Mouse (Mus musculus) heart, postnatal 0 days (tissue): ENCODE measurements around the gene AW551984. TPM values are rescaled to one million over a fixed set of nuclear protein-coding genes. Genes with fewer than 3 reads are reported as not detected.

Experiments
- ATAC-seq: fragments of 200-750 bp; cut with Nextera tagmentation; 2 replicates; pipeline ENCODE4 v1.8.0; 2017; ENCODE audit warnings: low read depth, moderate number of reproducible peaks, moderate library complexity; ENCODE audit not compliant: insufficient read depth
- DNase-seq: peaks from one replicate; pipeline ENCODE4 v3.0.0-alpha.2; 2016; ENCODE audit warnings: low spot score
- H3K27ac ChIP-seq: fragments of 300-500 bp; sonication (generic); 2 replicates; pipeline ENCODE4 v1.5.1; 2014; ENCODE audit warnings: low read depth, mild to moderate bottlenecking
- H3K27me3 ChIP-seq: fragments of 300-500 bp; sonication (generic); 2 replicates; pipeline ENCODE4 v1.6.1; 2014; ENCODE audit warnings: low read length, mixed read lengths; ENCODE audit not compliant: control insufficient read depth, insufficient read depth
- H3K36me3 ChIP-seq: fragments of 300-500 bp; sonication (generic); replicated peaks from 2 replicates; pipeline ENCODE4 v1.6.1; 2014; ENCODE audit warnings: low read length, mixed read lengths; ENCODE audit not compliant: control insufficient read depth, insufficient read depth
- H3K4me1 ChIP-seq: fragments of 300-500 bp; sonication (generic); 2 replicates; pipeline ENCODE4 v1.6.1; 2014; ENCODE audit warnings: antibody characterized with exemption; ENCODE audit not compliant: control insufficient read depth, insufficient read depth
- H3K4me2 ChIP-seq: fragments of 300-500 bp; sonication (generic); 2 replicates; pipeline ENCODE4 v1.6.1; 2014; ENCODE audit warnings: low read depth, mild to moderate bottlenecking, low read length, moderate library complexity
- H3K4me3 ChIP-seq: fragments of 300-500 bp; sonication (generic); 2 replicates; pipeline ENCODE4 v1.5.1; 2014; ENCODE audit warnings: low read depth, low read length
- H3K9ac ChIP-seq: fragments of 300-500 bp; sonication (generic); replicated peaks from 2 replicates; pipeline ENCODE4 v1.6.1; 2014; ENCODE audit warnings: low read depth, low read length, mixed read lengths
- H3K9me3 ChIP-seq: fragments of 300-500 bp; sonication (generic); replicated peaks from 2 replicates; pipeline ENCODE4 v1.6.1; 2016; ENCODE audit warnings: low read length; ENCODE audit not compliant: control insufficient read depth
- CTCF ChIP-seq: IDR thresholded peaks from 2 replicates; pipeline ENCODE4 v1.5.1; 2016; ENCODE audit warnings: antibody characterized with exemption, control low read depth, low read depth
- EP300 ChIP-seq: IDR thresholded peaks from 2 replicates; pipeline ENCODE4 v1.6.1; 2016; ENCODE audit warnings: antibody characterized with exemption, low read depth
- WGBS: fragments of 180-500 bp; shearing (Covaris S2); extraction: QIAGEN DNeasy Blood & Tissue Kit; methylation state at CpG from one replicate; pipeline ENCODE4 v1.1.7; 2014; 5-methylcytosine and 5-hydroxymethylcytosine counted together
- polyA plus RNA-seq: library from polyadenylated mRNA; unstranded; fragments of >200 nt; fragmentation: Nextera tagmentation; extraction: Ambion mirVana; gene quantifications from 2 replicates; pipeline ENCODE4 v1.2.1, GENCODE M21; 2015
- total RNA-seq: library from RNA; depleted of rRNA; stranded (reverse); fragments of >200 nt; gene quantifications from 2 replicates; pipeline ENCODE4 v1.2.3, GENCODE M21; 2014; ENCODE audit warnings: low replicate concordance; rRNA removed

The AW551984 gene
- total and polyA plus RNA-seq, 2 experiments from 2014 or later, result 2.2 to 5.6 TPM

DNA sequence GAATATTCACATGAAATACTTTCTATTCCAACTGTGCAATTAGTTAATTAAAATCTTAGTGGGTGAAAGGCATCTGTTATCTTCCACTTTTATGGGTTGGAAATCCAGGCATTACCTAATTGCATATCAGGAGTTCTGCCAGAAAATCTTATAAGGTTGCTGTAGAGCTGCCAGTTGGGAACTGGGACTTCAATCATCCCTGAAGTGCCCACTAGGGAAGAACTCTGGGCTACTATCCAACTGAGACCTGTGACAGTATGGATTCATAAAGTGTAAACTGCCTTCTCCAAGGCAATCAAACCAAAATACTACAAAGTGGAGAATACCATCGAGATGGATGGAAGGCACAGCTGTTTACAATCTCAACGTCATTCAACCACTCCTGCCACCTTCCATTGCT is 50.3 kb downstream of the AW551984 start, which contains the start of gene Olfr958:
TSS of gene Olfr958 (minus strand) at position 109 of the 400 bp plus-strand sequence.
- ATAC-seq (no peak), DNase-seq (no peak)
- 61% methylated on average over 2 of the region's 2 CpGs for WGBS
- no peak within 1 kb of the TSS for H3K27ac ChIP-seq
- no peaks in the 10 kb centered on the region for H3K9me3 ChIP-seq
- TF ChIP-seq EP300, result no peak
- no peak for TF ChIP-seq CTCF
- no peaks in the 10 kb centered on the region for H3K27me3 ChIP-seq
- H3K4me1 ChIP-seq, result no peaks in the 10 kb centered on the region
- no peak within 1 kb of the TSS for H3K9ac ChIP-seq
- no peak within 1 kb of the TSS for H3K4me2 ChIP-seq
- no peak within 1 kb of the TSS for H3K4me3 ChIP-seq
- H3K36me3 ChIP-seq, result no peaks in the 10 kb centered on the region

DNA sequence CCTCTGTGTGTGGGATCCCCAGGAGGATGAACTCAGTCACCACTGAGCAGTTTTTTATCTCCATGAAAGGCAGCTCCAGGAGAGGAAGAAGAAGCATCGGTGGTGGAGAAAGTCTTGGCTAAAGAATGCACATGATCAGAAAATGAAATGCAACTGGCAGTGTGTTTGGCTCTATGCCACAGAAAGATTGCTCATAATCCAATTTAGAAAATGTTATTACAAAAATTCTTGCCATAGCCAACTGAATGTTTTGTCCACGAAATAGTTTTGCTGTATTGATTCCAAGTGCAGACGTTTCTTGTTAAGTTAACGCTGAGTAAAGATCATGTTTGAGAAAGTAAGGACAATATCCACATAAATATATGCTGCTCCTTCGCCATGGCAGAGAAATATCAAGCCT is 53.4 kb downstream of the AW551984 start:
- Histone ChIP-seq H3K27me3 (no peaks in the 10 kb centered on the region), H3K9ac (no peak overlapping the region), H3K4me1 (no peaks in the 10 kb centered on the region), H3K36me3 (no peaks in the 10 kb centered on the region), H3K4me3 (no peak overlapping the region), H3K27ac (no peak overlapping the region), H3K4me2 (no peak overlapping the region), H3K9me3 (no peaks in the 10 kb centered on the region)
- DNase-seq (no peak), ATAC-seq (no peak)
- TF ChIP-seq CTCF (no peak), EP300 (no peak)
- WGBS, result 65% methylated on average over 5 of the region's 5 CpGs

Other genes with a start within 250 kb of the AW551984 start
- not detected in 2 replicates for gene Olfr951, start 217.0 kb downstream of the AW551984 start, total RNA-seq
- not detected in 2 replicates for gene Olfr951, start 217.0 kb downstream of the AW551984 start, polyA plus RNA-seq
- gene Olfr952, start 177.3 kb downstream of the AW551984 start, total RNA-seq, result not detected in 2 replicates
- not detected in 2 replicates for gene Olfr952, start 177.3 kb downstream of the AW551984 start, polyA plus RNA-seq
- gene Olfr954, start 147.7 kb downstream of the AW551984 start, total RNA-seq, result not detected in 2 replicates
- gene Olfr954, start 147.7 kb downstream of the AW551984 start, polyA plus RNA-seq, result not detected in 2 replicates
- not detected in 2 replicates for gene Olfr955, start 132.5 kb downstream of the AW551984 start, total RNA-seq
- gene Olfr955, start 132.5 kb downstream of the AW551984 start, polyA plus RNA-seq, result not detected in 2 replicates
- not detected in 2 replicates for gene Olfr44, start 110.4 kb downstream of the AW551984 start, total RNA-seq
- not detected in 2 replicates for gene Olfr44, start 110.4 kb downstream of the AW551984 start, polyA plus RNA-seq
- not detected in 2 replicates for gene Olfr957, start 88.6 kb downstream of the AW551984 start, total RNA-seq
- not detected in 2 replicates for gene Olfr957, start 88.6 kb downstream of the AW551984 start, polyA plus RNA-seq
- gene Olfr958, start 50.3 kb downstream of the AW551984 start, total RNA-seq, result not detected in 2 replicates
- gene Olfr958, start 50.3 kb downstream of the AW551984 start, polyA plus RNA-seq, result not detected in 2 replicates
- not detected in 2 replicates for gene Olfr959, start 28.8 kb downstream of the AW551984 start, total RNA-seq
- not detected in 2 replicates for gene Olfr959, start 28.8 kb downstream of the AW551984 start, polyA plus RNA-seq
- not detected in 2 replicates for gene Olfr148, start 6.3 kb upstream of the AW551984 start, total RNA-seq
- not detected in 2 replicates for gene Olfr148, start 6.3 kb upstream of the AW551984 start, polyA plus RNA-seq
- not detected in 2 replicates for gene Olfr960, start 17.0 kb upstream of the AW551984 start, total RNA-seq
- not detected in 2 replicates for gene Olfr960, start 17.0 kb upstream of the AW551984 start, polyA plus RNA-seq
- gene Olfr961, start 40.7 kb upstream of the AW551984 start, total RNA-seq, result not detected in 2 replicates
- gene Olfr961, start 40.7 kb upstream of the AW551984 start, polyA plus RNA-seq, result not detected in 2 replicates
- not detected in 2 replicates for gene Olfr963, start 62.8 kb upstream of the AW551984 start, total RNA-seq
- not detected in 2 replicates for gene Olfr963, start 62.8 kb upstream of the AW551984 start, polyA plus RNA-seq
- gene Olfr149, start 102.7 kb upstream of the AW551984 start, total RNA-seq, result not detected in 2 replicates
- not detected in 2 replicates for gene Olfr149, start 102.7 kb upstream of the AW551984 start, polyA plus RNA-seq
- not detected in 2 replicates for gene Olfr965, start 107.0 kb upstream of the AW551984 start, total RNA-seq
- not detected in 2 replicates for gene Olfr965, start 107.0 kb upstream of the AW551984 start, polyA plus RNA-seq
- gene Olfr150, start 126.6 kb upstream of the AW551984 start, total RNA-seq, result not detected in 2 replicates
- gene Olfr150, start 126.6 kb upstream of the AW551984 start, polyA plus RNA-seq, result not detected in 2 replicates
- gene Olfr967, start 141.8 kb upstream of the AW551984 start, total RNA-seq, result not detected in 2 replicates
- not detected in 2 replicates for gene Olfr967, start 141.8 kb upstream of the AW551984 start, polyA plus RNA-seq
- not detected in 2 replicates for gene Olfr968, start 178.8 kb upstream of the AW551984 start, total RNA-seq
- gene Olfr968, start 178.8 kb upstream of the AW551984 start, polyA plus RNA-seq, result not detected in 2 replicates
- not detected in 2 replicates for gene Olfr969, start 186.5 kb upstream of the AW551984 start, total RNA-seq
- gene Olfr969, start 186.5 kb upstream of the AW551984 start, polyA plus RNA-seq, result not detected in 2 replicates
- gene Olfr970, start 204.5 kb upstream of the AW551984 start, total RNA-seq, result not detected in 2 replicates
- not detected in 2 replicates for gene Olfr970, start 204.5 kb upstream of the AW551984 start, polyA plus RNA-seq
- not detected in 2 replicates for gene Olfr971, start 232.5 kb upstream of the AW551984 start, total RNA-seq
- not detected in 2 replicates for gene Olfr971, start 232.5 kb upstream of the AW551984 start, polyA plus RNA-seq